Mouse (Mus musculus) right cerebral cortex, postnatal 4 days (tissue): Measurements from ENCODE around the gene Ddx6.
"Not testable (repeated sequence)": the region's sequence is repeated elsewhere in the genome, so short reads cannot be mapped to it uniquely, and the experiment has no call there.

Experiments
- DNase-seq: peaks from one replicate; pipeline ENCODE4 v3.0.0-alpha.2; 2022

Gene Ddx6

DNA sequence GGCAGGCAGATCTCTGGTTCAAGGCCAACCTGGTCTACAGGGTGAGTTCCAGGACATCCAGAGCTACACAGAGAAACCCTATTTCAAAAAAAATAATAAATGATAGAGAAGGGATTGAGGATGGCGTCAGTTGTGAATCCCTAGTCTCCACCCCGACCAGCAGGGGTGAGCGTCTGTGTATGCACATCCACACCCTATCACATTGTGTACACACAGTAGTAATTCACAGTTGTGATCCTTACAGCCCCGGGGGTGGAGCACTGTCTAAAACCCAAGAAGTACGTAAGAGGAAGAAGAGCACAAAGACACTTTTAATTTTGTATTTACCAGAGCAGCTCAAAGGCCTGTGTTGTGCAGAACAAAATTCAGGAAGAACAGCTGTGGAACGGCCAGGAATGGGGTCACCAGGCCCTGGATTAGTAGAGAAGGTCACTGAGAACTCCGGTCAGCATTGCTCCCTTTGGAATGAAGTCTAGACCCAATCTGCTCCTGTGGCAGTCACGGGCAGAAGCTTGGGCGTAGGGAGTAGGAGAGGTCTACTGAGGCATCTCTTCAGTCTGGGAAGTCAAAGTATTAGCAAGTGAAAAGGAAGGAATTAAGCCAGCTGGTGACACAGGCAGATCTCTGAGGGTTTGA lies 9.7 kb upstream of the Ddx6 start:
- no peak for DNase-seq

GRCm38 (mm10) chr9:44595537-44595930 lies 9.2 kb upstream of the Ddx6 start:
- DNase-seq: no peak

- no peak for DNase-seq
Observed at GRCm38 (mm10) chr9:44597742-44598141, 7.0 kb upstream of the Ddx6 start.

DNA sequence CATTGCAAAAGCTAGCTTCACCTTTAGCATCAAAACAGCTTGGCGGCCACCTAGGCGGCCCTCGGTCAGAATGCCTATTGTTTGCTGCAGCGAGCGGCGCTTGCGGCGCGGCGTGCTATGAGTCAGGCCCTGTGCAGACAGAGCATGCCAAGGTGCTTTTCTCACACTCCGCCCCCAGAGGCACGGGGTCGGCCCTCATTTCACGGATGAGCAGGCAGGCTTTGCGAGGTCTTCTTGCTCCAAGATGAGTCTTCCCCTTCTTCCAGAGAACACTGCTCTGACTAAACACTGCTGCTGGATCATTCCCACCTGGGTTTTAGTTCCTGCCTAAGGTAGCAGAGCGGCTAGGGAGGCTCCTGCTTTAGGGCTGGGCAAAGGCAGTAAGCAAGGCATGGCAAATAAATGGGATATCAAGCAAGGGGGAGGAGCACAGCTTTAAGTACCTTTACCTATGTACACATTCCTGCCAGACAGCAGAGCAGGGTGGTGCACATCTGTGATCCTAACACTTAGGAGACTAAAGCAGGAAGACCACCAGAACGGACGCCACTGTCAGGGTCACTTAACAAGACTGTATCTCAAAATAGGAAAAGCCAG lies 5.7 kb upstream of the Ddx6 start:
- no peak for DNase-seq

- DNase-seq: no peak
Observed at GRCm38 (mm10) chr9:44599616-44600015, 5.1 kb upstream of the Ddx6 start.

- DNase-seq: no peak
Observed at GRCm38 (mm10) chr9:44600801-44601200, 3.9 kb upstream of the Ddx6 start.

DNA sequence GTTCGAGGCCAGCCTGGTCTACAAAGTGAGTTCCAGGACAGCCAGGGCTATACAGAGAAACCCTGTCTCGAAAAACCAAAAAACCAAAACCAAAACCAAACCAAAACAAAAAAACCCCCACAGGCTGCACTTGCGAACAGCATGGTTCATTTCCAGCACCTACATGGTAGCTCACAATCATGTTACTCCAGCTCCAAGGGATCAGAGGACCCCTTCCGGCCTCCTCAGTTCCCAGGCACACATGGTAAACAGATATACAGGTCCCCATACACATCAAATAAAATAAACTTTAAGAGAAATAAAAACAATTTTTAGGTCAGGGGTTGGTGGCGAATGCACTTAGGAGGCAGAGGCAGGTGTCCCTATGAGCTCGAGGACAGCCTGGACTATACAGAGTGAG lies 1.9 kb upstream of the Ddx6 start:
- DNase-seq: no peak

DNA sequence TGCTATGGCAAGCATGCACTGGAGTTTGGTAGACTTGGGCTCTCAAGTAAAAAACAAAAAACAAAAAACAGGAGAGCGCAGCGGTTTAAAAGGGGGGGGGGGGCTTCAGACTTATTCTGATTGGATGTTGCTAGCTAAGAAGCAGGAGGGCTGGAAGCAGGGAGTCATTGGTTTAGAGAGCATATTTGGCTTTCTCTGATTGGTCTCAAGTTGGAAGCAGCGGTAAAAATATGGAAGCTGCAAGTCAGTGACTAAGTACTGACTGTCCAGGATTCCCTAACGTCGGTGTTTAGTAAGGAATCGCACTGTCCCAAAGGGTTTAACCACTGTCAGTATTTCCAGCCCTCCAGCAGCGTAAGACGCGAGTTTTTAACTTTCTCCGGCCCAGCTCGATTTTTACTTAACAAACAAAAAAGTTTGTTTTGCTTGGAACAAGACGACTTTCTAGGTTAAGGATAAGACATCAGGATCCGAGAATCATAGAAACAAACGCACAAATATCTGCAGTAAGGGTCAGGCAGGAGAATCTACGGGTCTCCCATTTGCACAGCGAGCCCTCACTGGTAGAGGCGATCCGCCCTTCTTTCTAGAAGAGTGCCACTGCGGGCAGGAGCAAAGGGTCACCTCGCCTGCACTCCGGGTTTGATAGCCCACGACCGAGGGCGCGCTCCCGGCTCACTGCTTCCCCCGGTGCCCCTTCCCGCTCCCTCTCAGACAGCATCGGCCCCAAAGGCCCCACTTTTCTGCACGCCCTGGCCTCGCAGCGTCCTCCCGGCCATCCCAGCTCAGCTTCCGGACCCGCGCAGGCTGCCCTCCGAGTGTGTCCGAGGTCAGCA lies 1.0 kb upstream of the Ddx6 start:
- DNase-seq: no peak

GRCm38 (mm10) chr9:44604290-44604778 lies 358 bp upstream of the Ddx6 start:
- peak; percentile 82 for DNase-seq

GRCm38 (mm10) chr9:44605616-44606165 lies 999 bp downstream of the Ddx6 start:
- DNase-seq: no peak

- no peak for DNase-seq
Observed at GRCm38 (mm10) chr9:44606646-44607045, 2.0 kb downstream of the Ddx6 start.

DNA sequence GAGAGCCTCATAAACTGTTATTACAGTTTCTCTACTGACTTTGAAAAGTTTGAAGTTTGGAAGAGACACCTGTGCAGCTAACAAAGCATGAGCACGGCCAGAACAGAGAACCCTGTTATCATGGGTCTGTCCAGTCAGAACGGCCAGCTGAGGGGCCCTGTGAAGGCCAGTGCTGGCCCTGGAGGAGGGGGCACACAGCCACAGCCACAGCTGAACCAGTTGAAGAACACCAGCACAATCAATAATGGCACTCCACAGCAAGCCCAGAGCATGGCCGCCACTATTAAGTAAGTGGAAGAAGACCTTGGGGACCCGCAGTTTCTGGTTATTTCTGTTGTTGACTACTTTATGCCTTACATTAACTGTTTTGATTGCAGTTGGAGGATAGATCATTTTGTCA lies 2.6 kb downstream of the Ddx6 start:
- DNase-seq: no peak

GRCm38 (mm10) chr9:44610371-44610770 lies 5.7 kb downstream of the Ddx6 start:
- DNase-seq: no peak

DNA sequence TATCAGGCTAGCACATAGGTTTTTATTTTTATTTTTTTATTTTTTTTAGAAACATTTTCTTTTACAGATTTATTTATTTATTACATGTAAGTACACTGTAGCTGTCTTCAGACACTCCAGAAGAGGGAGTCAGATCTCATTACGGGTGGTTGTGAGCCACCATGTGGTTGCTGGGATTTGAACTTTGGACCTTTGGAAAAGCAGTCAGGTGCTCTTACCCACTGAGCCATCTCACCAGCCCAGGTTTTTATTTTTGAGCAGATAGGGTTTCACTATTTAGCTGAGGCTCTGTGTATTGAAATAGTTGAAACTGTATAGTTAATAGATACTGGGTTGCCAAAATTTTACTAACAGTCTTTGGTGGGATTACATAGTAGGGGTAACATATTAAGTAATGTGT lies 8.4 kb downstream of the Ddx6 start:
- not testable (repeated sequence) for DNase-seq

- no peak for DNase-seq
Observed at GRCm38 (mm10) chr9:44621114-44621513, 16.4 kb downstream of the Ddx6 start.

GRCm38 (mm10) chr9:44624390-44624789 lies 19.7 kb downstream of the Ddx6 start:
- DNase-seq: no peak

DNA sequence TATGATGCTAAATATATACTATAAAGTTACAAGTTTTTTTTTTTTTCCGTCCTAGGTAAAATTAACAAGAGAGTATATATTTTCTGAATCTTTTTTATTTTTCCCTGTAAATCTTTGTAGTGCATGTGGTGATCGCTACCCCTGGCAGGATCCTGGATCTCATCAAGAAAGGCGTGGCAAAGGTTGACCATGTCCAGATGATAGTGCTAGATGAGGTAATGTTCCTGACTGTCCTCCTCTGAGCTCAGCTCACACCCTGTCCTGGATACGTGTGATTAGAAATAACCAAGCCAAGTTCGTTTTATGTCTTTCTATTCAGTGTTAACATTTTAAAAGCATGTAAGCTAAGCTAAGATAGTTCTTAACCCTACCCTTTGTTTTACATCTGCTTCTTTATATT lies 21.6 kb downstream of the Ddx6 start:
- DNase-seq: no peak

- DNase-seq: peak; percentile 28
Observed at GRCm38 (mm10) chr9:44637551-44638169, 33.0 kb downstream of the Ddx6 start.

GRCm38 (mm10) chr9:44638726-44639125 lies 34.0 kb downstream of the Ddx6 start:
- not testable (repeated sequence) for DNase-seq

DNA sequence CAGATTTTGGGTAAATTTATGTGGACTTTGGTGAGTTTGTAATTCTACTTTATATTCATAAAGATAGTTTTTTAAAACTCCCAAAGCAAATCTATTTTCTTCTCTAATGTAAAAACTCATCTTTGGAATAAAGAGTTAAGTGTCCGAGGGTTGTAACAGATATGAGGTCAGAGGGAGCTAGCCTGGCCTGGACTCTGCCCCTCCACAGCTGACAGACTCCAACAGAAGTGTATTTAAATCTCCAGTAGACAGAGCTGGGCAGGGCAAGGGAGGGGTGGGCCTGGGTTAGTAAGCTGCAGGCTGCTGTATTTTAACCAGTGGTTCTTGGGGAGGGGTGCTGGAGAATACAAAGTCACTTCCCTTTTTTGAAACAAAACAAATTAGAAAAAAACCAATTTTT lies 35.3 kb downstream of the Ddx6 start:
- DNase-seq: not testable (repeated sequence)

DNA sequence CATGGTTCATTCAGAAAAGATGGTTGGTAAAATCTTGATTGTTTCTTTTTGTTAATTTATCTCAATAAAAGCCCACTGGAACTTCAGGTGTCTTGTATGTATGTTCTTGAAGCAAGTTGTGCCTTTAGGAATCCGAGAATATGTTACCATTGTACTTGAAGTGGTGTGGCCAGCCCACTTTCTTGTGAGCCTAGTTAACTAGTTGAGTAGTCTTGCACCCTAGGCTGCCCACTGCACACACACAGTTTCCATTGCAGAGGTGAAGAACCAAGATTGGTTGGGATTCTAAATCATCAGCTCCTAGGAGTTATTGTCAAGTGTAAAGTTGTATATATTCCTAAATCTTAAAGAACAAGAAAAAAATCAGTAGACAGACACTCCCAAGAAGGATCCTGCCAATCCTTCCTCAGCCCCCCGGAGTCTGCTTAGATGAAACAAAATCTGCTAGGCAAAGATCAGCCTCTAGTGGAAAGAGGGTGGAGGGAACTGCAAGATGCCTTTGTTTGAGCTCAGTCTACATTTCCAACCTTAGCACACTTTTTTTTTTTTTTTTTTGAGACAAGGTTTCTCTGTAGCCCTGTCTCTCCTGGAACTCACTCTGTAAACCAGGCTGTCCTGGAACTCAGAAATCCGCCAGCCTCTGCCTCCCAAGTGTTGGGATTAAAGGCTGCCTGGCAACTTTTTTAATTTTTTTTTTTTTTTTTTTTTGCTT lies 36.1 kb downstream of the Ddx6 start:
- DNase-seq: no peak

GRCm38 (mm10) chr9:44641616-44642015 lies 36.9 kb downstream of the Ddx6 start:
- DNase-seq: no peak

GRCm38 (mm10) chr9:44643103-44643502 lies 38.4 kb downstream of the Ddx6 start:
- DNase-seq: no peak
